Mouse (Mus musculus) kidney, adult 9 months (tissue): ENCODE data around the gene E2f8.

Experiments
- DNase-seq: peaks from one replicate; pipeline ENCODE4 v3.0.0; 2022

The E2f8 gene

GRCm38 (mm10) chr7:48851529-48852104, 29.8 kb downstream of the E2f8 start:
- DNase-seq = no peak

- DNase-seq = no peak
Measured at GRCm38 (mm10) chr7:48847820-48848650, 33.4 kb downstream of the E2f8 start, which contains the start of gene Csrp3. TSS of gene Csrp3 (minus strand) at chr7:48848033.

- DNase-seq = no peak
Measured at GRCm38 (mm10) chr7:48846755-48847154, 34.6 kb downstream of the E2f8 start.

DNA sequence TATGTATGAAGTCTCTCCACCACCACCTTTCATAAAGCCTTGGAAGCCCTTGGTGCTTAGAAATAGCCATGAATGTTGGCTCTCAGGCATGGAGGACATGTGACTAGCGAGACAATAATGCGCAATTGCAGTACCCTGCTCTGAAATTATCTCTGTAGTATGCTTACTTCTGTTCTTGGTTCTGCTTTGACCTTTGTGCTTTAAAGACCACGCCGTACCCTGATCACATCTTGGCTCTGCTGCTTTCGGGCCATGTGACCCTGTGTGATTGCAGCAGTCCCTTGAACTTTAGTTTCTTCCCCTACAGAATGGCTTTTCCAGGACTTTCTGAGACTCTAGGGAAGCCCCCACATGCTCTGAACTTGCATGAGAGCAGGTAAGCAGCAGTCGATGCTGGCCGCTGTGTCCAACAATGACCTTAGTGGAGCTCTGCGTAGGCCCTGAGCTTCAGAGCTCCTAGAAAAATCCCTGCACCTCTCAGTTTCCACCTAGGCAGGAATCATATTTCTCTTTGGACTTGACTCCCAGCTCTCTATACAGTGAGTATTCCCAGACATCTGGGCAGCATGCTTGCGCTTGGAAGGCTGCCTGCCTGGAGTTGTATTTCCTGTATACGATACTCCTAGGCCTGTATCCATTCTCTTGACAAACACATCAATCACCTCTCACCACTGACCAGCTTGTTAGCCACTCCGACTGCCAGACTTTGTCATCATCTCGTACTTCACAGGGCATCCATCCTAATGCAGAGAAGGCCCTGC, 36.0 kb downstream of the E2f8 start:
- no peak for DNase-seq

- DNase-seq = no peak
Measured at GRCm38 (mm10) chr7:48843541-48843940, 37.9 kb downstream of the E2f8 start.

DNA sequence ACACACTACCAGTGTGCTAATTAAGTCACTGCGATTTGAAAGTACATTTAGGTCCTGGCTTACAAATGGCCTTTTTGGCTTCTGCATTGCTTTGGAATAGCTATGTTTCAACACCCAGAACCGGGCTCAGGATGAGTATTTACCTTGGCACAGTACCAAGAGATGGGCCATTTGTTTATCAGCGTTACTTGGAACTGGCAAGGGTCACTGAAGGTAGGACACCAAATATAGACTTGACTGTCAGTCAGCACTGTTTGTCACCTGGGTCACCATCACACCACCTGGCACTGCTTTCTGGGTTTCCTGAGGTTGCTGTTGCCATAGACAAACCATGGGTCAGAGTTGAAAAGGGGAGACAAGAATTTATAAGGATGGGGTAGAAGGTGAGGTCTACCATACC, 39.0 kb downstream of the E2f8 start:
- no peak for DNase-seq

DNA sequence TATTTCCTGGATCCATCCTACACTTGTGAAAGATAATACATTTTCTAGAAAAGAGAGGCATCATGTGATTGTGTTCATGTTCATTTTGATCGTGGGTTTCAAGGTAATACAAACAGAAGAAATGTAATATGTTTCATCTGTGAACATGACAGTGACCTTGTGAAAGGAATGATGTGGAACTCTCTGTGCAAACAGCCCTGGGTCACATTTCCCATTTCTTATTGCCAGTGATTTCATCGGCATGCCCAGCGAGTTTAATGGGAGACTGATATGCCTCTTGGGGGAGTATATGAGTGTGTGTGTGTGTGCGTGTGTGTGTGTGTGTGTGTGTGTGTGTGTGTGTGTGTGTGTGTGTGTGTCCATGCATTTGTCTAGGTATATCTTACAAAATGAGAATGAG, 39.9 kb downstream of the E2f8 start:
- DNase-seq = no peak

DNA sequence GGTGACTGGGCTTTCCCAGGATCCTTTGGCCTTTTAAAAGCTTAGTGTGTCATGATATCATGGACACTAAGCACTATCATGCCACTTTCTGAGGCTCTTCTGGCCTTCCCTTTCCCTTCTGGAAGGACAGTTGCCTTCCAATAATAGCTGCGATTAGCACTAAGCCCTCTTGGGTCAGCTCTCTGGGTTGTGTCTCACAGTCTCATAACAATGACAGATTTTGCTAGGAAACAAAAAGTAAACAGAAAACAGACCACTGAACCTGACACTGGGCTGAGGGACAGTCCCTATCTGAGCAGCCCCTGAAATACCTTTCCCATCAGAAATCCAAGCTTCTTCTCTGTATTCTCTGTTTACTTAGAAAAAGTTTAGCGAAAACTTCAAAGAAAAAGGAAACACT, 40.9 kb downstream of the E2f8 start:
- DNase-seq = no peak

GRCm38 (mm10) chr7:48838434-48838833, 43.0 kb downstream of the E2f8 start:
- no peak for DNase-seq

- DNase-seq = no peak
Measured at GRCm38 (mm10) chr7:48836949-48837348, 44.4 kb downstream of the E2f8 start.

DNA sequence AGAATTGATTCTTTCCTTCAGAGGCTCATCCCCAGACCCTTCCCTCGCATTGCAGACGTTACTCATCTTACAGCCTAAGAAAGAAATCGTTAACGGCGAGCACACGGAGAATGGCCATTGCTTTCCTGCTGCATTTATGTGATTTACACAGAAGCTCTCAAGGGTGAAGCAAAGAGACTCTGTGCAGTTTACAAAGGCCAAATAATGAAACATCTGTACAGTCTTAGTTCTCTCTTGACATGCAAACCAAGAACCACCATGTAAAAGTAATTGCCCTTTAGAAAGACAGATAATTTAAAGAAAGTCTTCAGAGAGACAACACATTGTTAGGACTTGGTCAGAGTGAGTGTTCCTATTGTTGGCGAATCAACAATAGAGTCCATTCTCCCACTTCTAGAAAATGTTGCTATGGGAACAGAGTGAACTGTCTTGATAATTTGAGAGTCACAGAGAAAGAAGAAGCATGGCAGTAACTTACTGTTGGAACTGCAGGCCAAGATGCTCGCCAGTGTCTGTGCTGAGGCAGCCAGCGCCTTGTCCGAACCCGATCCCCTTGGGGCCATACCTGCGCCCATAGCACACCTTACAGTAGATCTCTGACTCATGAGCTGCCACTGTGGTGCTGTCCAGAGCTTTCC, 46.3 kb downstream of the E2f8 start:
- no peak for DNase-seq

GRCm38 (mm10) chr7:48834371-48834970, 46.9 kb downstream of the E2f8 start:
- DNase-seq = no peak

DNA sequence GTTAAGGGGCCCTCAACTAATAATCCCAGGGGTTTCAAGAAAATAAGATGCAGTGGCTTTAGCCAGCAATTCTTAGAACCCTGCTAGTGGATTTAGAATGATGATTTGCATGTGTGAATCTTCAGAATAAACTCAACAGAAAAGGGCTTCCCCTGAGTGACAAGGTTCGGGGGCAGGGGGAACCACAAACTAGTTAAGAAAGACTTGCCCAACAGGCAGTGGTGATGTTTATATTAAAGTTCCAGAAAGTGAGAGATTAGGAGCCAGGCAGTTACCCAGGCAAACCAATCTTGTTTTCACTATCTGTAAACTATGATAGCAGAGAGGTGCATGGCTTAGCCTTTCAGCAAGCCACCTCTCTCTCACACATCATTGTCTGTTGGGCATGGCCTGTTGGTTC, 48.7 kb downstream of the E2f8 start:
- no peak for DNase-seq

DNA sequence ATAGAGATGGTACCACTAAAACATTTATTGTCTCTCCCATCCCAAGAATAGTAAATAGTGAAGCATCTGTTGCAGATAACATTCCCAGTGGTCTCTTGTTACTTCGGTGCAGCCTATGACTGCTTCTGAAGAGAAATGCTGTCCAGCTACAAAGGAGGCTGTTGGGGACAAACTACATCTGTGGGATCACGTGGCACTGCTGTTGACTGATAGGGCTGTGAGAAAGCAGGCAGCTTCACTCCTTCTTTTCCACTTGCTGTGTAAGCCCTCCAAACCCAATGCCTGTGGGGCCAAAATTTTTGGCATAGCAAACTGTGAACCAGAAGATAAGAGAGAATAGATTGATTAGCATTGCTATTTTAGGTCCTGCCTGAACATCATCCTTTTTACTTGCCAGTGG, 51.0 kb downstream of the E2f8 start:
- no peak for DNase-seq

- no peak for DNase-seq
Measured at GRCm38 (mm10) chr7:48829177-48829910, 52.1 kb downstream of the E2f8 start.

GRCm38 (mm10) chr7:48825170-48825569, 56.2 kb downstream of the E2f8 start:
- no peak for DNase-seq

DNA sequence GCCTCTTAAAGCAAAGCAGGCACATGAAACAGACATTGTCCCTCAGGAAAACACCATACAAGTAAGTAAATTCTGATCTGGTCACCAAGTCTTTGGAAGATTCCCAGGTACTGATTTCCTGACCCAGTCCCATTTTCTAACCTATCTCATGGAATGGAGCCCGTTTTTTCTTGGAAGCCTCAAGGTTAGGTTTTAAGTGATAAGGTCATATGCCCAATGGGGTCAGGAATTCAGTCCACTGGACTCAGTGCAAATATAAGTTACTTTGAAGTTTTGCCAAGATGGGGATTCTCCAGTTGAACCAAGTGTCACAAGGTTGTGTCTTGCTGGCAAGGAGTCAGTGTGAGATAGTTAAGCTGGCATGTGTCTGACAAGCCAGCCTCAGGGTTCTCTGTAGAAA, 56.7 kb downstream of the E2f8 start:
- no peak for DNase-seq

DNA sequence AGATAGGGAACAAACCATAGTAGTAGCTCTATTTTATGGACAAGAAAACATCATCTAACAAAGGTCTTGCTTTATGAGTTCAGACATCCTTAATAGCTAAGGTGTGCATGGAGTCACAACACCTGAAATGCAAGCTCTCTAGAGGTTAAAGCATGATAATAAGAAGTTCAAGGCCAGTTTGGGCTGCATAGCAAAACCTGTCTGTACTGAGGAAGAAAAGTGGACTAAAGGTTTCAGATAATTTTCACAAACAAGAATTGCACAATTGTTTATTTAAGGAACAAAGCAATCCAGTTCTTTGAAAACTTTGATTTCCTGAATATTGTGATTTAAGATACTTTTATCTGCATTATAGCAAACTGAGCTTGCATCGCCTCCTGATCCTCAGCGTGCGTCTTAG, 57.8 kb downstream of the E2f8 start:
- DNase-seq = no peak

- no peak for DNase-seq
Measured at GRCm38 (mm10) chr7:48821654-48822053, 59.7 kb downstream of the E2f8 start.
